Mouse (Mus musculus) cerebellum, postnatal 14 days (tissue): ENCODE data around the gene Hfe.
A peak's percentile ranks its signal among the peaks of the same experiment; 100 is the strongest.

ENCODE experiments used
- DNase-seq, 2 experiments: peaks; one replicate each; pipeline ENCODE4 v3.0.0; 2021; ENCODE audit warnings: mixed read lengths in 2 of 2

Gene Hfe

DNA sequence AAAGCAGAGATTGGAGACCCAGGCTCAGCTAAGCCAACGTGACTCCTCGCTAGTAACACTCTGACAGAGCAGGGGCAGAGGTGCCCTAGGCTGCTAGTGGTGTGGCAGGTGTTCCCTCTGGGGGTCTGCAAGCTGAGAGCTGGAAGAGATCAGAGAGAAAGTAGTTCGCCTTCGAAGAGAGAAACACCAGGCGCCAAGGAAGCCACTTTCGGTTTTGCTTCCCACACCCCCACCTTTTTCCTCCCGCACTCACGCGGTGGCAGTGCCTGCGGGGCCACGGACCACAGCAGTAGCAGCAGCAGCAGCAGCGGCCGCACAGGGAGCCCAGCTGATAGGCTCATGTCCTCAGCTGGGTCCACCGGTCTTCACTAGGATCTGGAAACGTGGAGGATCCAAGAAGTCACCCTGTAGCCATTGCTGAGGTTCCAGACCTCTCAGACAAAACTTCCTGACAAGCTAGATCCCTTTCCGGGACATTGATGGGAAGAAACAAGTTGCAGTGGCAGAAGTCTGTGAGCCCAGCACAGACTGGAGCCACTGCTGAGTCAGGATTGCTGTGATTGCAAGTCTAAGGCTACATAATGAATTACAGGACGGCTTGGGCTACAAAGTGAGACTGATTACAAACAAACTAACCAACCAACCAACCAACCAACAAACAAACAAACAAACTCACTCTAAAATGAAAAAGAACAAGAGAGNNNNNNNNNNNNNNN lies at the start of gene Hfe:
Gene Hfe, minus strand, starts transcription at position 481 of the 716 bp plus-strand sequence.
- peak in 1 of 2 experiments; percentile 28 for DNase-seq

DNA sequence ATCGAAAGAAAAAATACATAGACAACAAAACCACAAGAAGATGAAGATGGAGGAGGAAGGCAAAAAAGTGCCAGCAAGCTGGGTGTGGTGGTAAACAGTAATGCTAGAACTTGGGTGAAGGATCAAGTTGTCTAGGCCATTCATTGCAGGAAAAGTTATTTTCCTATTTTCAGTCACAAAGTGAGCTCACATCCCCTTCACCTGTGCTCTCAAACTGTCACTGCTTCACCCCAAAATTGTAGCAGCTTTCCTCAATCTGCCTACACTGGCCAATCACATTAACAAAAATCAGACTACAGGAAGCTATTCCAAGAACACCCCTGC lies 49.2 kb upstream of the Hfe start:
- DNase-seq = no peak

DNA sequence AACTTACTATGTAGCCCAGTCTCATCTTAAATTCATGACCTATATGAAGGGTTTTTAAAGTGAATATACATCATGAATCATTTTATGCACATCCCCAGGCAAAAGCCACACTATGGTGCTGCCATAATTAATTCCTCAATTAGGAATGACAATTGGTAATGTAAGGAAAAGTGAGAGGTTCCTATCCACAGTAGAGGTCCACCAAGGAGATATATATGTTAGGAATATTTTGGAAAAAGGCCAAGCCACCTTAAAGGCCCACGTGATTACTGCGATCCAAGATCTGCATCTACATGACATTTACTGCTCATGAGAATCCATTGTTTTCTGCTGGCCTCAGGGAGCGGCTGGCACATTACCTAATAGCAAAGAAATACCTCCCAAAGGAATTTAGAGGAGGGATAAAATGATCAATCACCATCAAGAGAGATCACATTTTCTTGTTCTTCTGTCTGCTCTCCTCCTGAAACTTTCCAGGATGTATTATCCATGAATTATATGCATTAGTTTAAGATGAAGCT lies 48.7 kb upstream of the Hfe start:
- DNase-seq = no peak

DNA sequence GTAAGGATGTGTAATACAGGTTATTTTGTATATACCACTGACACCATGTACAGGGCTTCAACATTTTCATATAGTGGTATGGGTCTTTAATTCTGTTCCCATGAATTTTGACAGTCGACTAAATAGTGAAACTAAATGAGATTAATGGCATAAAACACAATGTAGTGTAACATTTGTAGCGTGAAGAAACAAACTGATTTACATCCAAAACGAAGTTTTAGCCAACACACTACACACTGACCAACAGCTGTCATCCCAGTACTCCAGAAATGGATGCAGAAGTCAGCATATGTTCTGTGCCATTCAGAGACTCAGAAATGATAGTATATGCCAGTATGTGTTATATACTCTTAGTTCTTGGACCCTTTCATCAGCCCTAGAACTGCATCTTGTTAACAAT lies 47.3 kb upstream of the Hfe start:
- DNase-seq = no peak

DNA sequence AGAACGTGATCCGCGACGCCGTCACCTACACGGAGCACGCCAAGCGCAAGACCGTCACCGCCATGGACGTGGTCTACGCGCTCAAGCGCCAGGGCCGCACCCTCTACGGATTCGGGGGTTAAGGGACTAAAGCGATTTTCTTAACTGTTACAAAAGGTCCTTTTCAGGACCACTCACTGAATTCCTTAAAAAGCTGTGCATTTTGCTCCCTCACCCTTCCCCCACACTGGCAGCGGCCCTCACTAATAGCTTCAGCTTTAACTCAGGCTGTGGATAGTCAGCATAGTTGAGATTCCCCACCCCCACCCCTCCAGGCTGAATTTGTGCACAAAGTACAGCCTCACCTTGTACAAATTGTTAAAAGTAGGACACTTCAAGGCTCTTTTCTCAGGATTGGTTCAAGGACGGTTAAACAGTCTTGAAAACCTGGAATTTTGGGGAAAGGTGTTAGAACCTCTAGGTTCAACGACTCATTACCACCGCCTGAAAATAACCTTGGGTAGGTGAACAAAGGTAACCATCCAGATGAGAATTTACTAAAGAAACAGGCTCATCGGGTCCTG lies 46.6 kb upstream of the Hfe start:
- DNase-seq = peak in 1 of 2 experiments; percentile 22

DNA sequence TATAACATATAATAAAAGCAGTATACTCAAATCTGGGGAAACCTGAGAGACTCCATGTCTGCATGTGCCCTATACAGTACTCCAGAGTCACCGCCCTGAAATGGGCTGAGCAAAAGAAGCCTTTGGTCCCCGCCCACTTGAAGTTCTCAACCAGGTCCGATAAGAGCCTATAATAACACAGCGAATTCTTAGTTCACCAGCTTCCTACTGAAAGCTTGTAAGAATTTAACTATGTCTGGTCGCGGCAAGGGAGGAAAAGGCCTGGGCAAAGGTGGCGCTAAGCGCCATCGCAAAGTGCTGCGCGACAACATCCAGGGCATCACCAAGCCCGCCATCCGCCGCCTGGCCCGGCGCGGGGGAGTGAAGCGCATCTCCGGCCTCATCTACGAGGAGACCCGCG lies 46.1 kb upstream of the Hfe start, which contains the start of gene Hist1h4b:
Gene Hist1h4b, plus strand, starts transcription at position 224 of the 400 bp plus-strand sequence.
- DNase-seq = peak; percentile 83 to 91

DNA sequence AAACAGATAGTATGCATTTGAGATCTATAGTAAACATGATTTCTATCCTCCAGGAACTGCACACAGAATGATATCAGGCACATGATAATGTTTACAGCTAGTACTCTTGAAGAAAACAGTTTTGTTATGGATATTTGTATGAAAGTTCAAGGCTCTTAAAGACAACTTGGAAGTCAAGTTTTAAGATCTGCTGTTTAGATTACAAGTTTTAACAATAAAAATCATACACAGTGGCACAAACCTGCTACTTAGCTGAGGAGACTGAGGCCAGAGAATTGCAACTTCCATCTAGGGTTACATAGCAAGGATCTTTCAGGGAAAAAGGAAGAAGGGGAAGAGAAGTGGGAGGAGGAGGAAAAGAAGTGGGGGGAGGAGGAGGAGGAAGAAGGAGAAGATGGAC lies 44.3 kb upstream of the Hfe start:
- DNase-seq = no peak

DNA sequence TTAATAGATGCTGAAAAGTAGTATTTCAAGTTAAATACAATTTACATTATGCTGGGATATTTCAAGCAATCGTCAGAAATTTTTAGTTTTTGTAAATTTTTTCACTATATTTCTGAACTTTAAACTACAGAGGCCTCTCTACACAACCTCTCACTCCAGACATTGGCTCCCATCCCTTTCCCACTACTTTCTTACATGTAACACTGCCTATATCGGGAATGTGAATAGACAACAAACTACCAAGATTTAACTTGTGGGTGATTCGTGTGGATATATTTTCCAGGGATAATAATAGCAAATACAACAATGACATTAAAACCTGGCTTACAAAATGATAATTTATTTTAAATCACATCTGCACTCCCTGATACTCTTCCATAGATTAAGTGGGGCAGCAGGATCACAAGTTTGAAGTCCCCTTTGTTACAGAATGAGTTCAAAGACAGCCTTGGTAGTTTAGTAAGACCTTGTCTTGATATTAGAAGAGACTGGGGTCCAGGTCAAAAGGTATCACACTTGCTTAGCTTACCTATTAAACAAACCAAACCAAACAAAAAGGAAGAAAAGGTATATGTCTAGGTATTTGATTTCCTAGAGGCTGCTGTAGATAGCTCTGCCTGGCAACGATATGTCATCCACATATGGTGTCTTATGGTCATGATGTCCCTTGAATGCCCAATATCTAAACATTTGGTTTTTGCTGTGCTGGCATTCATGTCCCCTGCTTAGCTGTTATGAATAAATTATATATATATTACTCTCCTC lies 42.8 kb upstream of the Hfe start:
- no peak for DNase-seq

DNA sequence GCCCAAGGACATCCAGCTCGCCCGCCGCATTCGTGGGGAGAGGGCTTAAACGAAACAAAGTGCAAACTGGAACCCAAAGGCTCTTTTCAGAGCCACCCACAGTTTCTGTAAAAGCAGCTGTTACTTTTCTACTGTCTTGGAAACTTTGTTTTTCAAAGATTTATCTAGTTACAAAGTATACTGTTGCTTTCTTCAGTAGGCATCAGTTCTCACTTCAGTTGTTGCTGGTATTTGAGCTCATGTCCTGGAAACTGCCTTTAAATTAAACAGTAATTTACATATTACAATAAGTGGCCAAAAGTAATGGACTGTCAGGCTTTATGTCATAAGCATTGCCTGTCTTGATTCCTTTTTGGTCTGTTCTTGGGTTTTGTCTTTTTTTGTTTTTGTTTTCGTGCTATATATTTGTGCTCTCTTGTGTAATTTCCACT lies 42.1 kb upstream of the Hfe start:
- DNase-seq = no peak

DNA sequence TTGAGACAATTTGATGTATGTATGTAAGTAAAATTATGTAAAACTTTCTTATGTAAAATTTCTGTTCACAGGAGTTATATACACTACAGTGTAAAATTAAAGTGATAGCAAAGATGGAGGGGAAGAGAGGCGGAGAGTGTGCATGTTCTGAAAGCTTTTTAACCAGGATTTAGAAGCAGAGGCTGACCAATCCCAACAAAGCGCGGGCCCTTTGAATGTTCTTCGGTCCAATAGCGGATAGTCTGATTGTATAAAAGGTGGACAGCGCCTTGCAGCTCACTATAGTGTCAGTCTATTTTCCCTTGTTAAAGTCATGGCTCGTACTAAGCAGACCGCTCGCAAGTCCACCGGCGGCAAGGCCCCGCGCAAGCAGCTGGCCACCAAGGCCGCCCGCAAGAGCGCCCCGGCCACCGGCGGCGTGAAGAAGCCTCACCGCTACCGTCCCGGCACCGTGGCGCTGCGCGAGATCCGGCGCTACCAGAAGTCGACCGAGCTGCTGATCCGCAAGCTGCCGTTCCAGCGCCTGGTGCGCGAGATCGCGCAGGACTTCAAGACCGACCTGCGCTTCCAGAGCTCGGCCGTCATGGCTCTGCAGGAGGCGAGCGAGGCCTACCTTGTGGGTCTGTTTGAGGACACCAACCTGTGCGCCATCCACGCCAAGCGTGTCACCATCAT lies 41.5 kb upstream of the Hfe start, which contains the start of gene Hist1h3b:
Gene Hist1h3b, plus strand, starts transcription at position 201 of the 675 bp plus-strand sequence.
- DNase-seq = peak; percentile 85 to 92

DNA sequence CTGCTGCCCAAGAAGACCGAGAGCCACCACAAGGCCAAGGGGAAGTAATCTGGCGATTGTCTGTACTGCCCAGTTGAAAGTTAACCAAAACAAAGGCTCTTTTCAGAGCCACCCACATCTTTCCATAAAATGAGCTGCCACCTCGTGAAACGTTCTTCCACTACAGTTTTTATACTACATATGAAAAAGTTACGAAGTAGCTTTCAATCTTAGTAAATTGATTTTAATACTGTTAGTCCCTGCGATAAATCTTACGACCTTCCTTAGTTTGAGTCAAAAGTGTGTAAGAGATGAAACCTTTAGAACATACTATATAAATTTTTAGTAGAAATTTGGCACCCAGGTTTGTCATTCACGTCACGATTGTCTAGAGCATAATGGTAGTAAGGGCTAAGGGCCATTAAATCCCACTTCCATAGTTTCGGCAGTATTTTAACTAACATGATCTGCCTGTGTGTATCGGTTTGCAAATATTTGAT lies 40.9 kb upstream of the Hfe start:
- no peak for DNase-seq

DNA sequence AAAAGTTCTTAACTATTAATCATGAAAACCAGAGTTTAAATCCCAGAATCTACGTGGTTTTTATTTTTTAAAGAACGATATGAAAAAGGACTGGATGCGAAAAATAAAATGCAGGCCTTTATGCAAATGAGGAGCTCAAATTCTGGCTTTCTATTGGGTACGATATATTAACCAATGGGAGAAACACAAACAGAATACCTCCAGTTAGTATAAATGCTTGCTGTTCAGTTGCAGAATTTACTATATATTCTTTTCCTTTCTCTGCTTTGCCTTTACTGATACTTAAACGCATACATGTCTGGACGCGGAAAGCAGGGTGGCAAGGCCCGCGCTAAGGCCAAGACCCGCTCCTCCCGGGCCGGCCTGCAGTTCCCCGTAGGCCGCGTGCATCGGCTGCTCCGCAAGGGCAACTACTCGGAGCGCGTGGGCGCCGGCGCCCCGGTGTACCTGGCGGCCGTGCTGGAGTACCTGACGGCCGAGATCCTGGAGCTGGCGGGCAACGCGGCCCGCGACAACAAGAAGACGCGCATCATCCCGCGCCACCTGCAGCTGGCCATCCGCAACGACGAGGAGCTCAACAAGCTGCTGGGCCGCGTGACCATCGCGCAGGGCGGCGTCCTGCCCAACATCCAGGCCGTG lies 40.3 kb upstream of the Hfe start, which contains the start of gene Hist1h2ab:
Gene Hist1h2ab, plus strand, starts transcription at position 288 of the 639 bp plus-strand sequence.
- DNase-seq = peak; percentile 36 to 58

DNA sequence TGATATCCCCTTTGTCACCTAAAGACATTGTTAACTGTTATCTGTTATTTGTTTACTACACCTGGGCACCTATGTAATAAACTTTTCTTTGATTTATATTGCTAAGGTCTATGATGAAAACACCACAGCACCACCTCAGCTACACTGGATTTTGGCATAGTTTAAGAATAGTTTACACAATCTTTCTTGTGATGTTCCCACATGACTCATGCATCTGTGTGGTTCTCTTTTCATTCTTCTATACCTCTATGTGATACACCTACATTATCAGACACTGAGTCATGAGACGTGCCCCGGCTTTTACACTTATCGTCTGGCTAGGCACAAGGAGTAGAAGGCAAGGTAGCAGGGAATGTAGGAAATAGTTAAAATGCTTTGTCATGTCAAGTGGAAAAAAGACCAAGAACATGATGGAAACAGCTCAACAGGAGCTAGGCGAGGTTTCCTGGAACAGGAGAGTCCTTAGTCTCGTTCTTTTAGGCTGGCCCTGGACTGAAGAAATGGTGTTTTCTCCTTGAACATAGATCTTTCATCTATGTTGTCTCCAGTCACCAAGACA lies 39.0 kb upstream of the Hfe start:
- DNase-seq = no peak

DNA sequence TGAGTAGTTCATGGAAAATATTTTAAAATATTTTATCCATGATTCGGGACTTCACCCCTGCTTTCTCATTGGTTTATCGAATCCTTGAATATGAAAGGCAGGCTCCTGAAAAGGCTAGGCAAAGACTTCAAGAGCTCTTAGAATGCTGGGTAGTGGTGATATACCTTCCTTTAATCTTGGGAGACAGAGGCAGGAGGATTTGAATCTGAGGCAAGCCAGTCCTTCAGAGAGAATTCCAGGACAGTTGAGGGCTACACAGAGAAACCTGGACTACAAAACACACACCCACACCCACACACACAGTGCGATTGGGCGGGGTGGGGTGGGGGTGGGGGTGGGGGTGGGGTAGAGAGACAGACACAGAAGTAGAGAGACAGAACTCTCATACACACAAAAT lies 37.2 kb upstream of the Hfe start:
- no peak for DNase-seq

DNA sequence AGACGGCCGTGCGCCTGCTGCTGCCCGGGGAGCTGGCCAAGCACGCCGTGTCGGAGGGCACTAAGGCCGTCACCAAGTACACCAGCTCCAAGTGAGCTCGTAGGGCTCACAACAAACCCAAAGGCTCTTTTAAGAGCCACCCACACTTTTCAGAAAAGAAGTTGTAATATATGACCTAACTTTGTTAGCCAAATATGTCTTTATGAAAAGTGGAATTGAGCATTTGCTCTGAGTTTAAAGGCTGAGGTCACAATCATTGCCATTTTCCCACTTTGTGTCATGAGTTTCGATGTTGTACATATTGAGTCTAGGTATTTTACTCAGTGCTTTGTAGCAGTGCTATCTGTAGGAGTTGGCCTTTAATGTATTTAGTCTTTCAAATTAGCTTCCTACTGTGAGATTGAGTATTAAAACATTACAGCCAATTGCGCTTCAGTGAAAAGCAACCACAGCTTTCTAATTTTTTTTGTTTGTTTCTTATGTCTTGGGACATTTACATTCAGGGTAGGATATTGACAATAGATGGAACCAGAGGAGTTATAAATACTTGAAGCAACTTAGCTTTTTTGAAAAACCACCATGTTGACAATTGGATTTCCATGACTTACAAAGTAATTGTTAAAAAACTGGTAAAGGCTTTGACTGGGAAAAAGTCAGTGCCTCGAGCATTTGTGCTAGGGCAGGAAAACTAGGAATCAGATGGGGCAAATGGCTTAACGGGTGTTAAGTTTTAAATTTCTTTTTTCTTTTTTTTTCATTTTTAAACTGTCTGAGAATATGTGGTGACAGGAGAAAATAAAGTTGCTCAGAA lies 36.6 kb upstream of the Hfe start:
- DNase-seq = no peak

DNA sequence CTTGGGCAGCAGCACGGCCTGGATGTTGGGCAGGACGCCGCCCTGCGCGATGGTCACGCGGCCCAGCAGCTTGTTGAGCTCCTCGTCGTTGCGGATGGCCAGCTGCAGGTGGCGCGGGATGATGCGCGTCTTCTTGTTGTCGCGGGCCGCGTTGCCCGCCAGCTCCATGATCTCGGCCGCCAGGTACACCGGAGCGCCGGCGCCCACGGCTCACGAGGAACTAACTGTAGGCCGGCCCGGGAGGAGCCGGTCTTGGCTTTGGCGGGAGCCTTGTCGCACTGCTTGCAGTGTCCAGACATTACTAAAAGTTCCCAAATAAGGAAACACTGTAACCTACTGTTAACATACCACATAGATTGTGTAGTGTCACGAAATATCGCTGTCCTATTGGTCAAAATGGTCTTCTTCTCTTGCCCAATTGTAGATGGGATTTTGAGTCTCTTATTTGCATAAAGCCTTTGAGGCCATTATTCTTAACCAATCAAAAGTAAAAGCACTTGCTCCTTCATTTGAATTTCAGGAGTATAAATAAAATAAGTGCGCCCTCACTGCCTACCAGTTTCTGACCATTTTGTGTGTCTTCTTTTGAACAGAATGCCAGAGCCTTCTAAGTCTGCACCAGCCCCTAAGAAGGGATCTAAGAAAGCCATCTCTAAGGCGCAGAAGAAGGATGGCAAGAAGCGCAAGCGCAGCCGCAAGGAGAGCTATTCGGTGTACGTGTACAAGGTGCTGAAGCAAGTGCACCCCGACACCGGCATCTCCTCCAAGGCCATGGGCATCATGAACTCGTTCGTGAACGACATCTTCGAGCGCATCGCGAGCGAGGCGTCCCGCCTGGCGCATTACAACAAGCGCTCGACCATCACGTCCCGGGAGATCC lies 35.8 kb upstream of the Hfe start, which contains the start of gene Hist1h2bb:
Gene Hist1h2bb, plus strand, starts transcription at position 534 of the 880 bp plus-strand sequence.
- peak; percentile 61 to 72 for DNase-seq

DNA sequence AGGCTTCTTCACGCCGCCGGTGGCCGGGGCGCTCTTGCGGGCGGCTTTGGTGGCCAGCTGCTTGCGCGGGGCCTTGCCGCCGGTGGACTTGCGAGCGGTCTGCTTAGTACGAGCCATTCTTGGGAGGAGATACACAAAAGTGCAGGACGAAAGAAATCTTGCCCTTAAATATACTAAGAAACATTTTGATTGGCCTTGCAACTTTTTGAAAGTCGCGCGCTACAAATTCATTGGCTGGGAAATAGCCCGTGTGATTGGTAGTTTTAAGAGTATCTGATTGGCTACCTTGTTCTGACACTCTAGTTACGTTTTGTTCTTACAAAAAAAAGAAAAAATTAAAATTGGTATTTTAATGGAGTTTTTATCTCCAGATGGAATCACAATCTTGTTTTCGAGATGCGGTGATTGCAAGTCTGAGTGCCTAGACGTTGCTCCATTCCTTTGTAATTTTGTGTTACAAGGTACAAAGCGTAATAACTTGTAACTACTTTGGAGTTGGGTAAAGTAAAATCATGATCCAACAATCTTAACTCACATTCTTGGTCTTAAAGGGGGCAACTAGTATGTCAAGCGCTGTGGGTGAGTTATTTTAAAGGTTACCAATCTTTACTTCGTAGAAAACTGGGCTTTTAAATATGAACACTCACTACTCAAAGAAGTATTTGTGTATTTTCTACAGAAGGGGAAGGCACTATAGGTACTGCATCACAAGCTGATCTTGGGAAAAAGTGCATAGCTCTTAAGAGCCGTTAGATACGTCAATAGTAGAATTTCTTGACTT lies 34.9 kb upstream of the Hfe start, which contains the start of gene Hist1h3c:
Gene Hist1h3c, minus strand, starts transcription at position 222 of the 781 bp plus-strand sequence.
- DNase-seq = peak; percentile 89 to 93

DNA sequence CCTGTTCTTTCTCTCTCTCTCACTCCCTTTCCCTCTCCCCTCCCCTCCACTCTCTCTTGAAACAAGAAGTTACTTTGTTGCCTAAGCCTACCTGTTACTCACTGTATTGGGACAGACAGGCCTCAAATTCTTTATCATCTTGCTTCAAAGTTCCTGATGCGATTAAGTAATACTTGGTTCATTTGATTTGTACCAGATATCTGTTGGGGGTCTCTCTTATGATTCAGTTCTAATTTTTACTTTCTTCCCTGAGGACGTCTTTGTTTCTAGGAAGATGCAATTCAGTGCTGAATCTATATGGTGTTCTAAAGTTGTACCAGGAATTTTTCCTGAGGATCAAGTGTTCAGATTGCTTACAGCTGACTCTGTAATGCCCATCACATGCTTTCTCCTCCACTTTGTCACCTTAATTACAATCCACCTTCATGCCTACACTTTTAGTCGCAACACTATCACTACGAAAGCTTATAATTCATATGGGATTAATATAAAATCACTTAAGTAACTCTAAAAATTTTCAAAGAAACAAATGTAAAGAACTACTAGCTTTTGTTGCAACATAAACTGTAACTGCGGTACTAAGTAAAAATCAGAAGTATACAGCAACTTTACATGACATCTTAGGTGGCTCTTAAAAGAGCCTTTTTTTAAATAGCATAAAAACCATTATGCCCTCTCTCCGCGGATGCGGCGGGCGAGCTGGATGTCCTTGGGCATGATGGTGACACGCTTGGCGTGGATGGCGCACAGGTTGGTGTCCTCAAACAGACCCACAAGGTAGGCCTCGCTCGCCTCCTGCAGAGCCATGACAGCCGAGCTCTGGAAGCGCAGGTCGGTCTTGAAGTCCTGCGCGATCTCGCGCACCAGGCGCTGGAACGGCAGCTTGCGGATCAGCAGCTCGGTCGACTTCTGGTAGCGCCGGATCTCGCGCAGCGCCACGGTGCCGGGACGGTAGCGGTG lies 34.0 kb upstream of the Hfe start:
- no peak for DNase-seq
